ENCODE assay signal across 9 mouse cellular contexts in the genomic region with DNA sequence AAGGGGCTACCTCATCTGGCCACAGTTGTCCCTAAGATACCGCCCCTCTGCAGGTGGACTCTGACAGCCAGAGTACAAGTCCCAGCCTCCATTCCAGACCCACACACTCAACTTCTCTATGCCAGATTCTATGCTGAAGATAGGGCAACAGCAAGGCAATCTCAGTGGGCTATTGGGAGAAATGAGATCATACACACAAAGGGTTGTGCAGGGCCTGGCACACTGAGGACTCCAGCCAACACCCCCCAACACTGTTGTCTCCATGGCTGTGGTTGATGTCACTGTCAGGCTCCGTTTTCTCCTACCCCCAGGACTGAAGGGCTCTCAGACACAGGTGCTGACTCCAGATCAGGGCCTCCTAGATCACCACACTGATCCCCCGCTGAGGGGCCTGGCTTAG. TPM values are rescaled to one million over a fixed set of nuclear protein-coding genes. Genes with fewer than 3 reads are reported as not detected.
DNase-seq lines count a peak whose midpoint lies in the region; ATAC-seq and TF ChIP-seq lines count a peak whose summit lies in the region.
"Had no signal": no experiment of that assay in that cellular context is flagged by ENCODE, and none has a peak within 500 bp of the region (broad histone marks: within the 10 kb centered on the region; RNA-seq: fewer than 3 reads in every experiment).

No protein-coding gene starts in this region.

- peak overlapping the region; percentile 60 to 95 for H3K4me3 ChIP-seq in heart, embryonic 14.5 days (ENCODE audit: control insufficient read depth in 1 of 2, insufficient read depth in 1 of 2, low read depth in 1 of 2, low read length in 2 of 2)
- H3K4me3 ChIP-seq in ES-E14 (ENCODE audit: insufficient read depth in 1 of 2, low read depth in 1 of 2, low read length in 2 of 2, poor library complexity in 1 of 2, severe bottlenecking in 1 of 2): peak overlapping the region; percentile 93 to 94
- peak overlapping the region; percentile 89 for H3K4me3 ChIP-seq in forebrain, embryonic 16.5 days (replicated peaks; ENCODE audit: low read length)

- no peaks in the 10 kb centered on the region for H3K36me3 ChIP-seq in heart, embryonic 14.5 days (ENCODE audit: control insufficient read depth, insufficient read depth, low read length)
- no peaks in the 10 kb centered on the region for H3K36me3 ChIP-seq in ES-E14 (ENCODE audit: control insufficient read depth, insufficient read depth, low read length, poor library complexity, severe bottlenecking)
- H3K36me3 ChIP-seq in forebrain, embryonic 16.5 days (ENCODE audit: control insufficient read depth, insufficient read depth): no peaks in the 10 kb centered on the region

- DNase-seq in heart, adult 18-20 months: no peak
- DNase-seq in ES-E14 (ENCODE audit: low read depth, low spot score): no peak
- DNase-seq in testis, postnatal 10 days (ENCODE audit: low spot score): no peak
- DNase-seq in adrenal gland, adult 2 months: no peak
- DNase-seq in layer of hippocampus, postnatal 14 days (ENCODE audit: low spot score in 2 of 2): no peak

- peak; percentile 0; the same call in 1 of the 2 replicates for ATAC-seq in heart, embryonic 14.5 days (ENCODE audit: insufficient number of reproducible peaks, insufficient read depth, low FRiP score, low read depth)
- no peak for ATAC-seq in forebrain, embryonic 16.5 days
- peak; percentile 8; the same call in 1 of the 2 replicates for ATAC-seq in megakaryocyte-erythroid progenitor cell, adult 5-6 weeks (replicated peaks; ENCODE audit: low FRiP score, low TSS enrichment, poor library complexity, severe bottlenecking)

- H3K4me1 ChIP-seq in heart, embryonic 14.5 days (ENCODE audit: control insufficient read depth in 2 of 2, insufficient read depth in 2 of 2, low read length in 2 of 2): peaks cover 11 to 16% of the 10 kb centered on the region in 2 experiments
- H3K4me1 ChIP-seq in ES-E14 (ENCODE audit: control insufficient read depth in 2 of 2, insufficient read depth in 2 of 2, low read length in 2 of 2, poor library complexity in 1 of 2): peaks cover 0 to 13% of the 10 kb centered on the region in 2 experiments; a peak in 1 of 4 replicates
- peaks cover 41% of the 10 kb centered on the region for H3K4me1 ChIP-seq in forebrain, embryonic 16.5 days (replicated peaks; ENCODE audit: control insufficient read depth, insufficient read depth, low read length)

- 0 out of 4 replicates have a peak overlapping the region, but pooled peaks of 1 of the 2 experiments have one; percentile 53 for H3K27ac ChIP-seq in heart, embryonic 14.5 days (replicated peaks in 1 of 2; ENCODE audit: control insufficient read depth in 1 of 2, insufficient read depth in 1 of 2, low read depth in 2 of 2, low read length in 2 of 2)
- H3K27ac ChIP-seq in ES-E14 (ENCODE audit: insufficient read depth, low read depth, low read length, poor library complexity, severe bottlenecking): no peak overlapping the region
- no peak overlapping the region for H3K27ac ChIP-seq in forebrain, embryonic 16.5 days (ENCODE audit: low read length)

- H3K9ac ChIP-seq in heart, embryonic 14.5 days (ENCODE audit: low read length): peak overlapping the region; percentile 96
- peak overlapping the region; percentile 91 for H3K9ac ChIP-seq in ES-E14 (ENCODE audit: insufficient read depth, low read depth, low read length, poor library complexity, severe bottlenecking)
- H3K9ac ChIP-seq in forebrain, embryonic 16.5 days (replicated peaks; ENCODE audit: low read depth, low read length): peak overlapping the region; percentile 91

- in situ Hi-C loops in ES-E14 (cut with MboI; ENCODE audit: low sequenced_read_pairs in 2 of 2, unreplicated experiment in 2 of 2): no loop called here

- H3K27me3 ChIP-seq in heart, embryonic 14.5 days (ENCODE audit: control insufficient read depth, insufficient read depth, low read length): no peaks in the 10 kb centered on the region
- no peaks in the 10 kb centered on the region for H3K27me3 ChIP-seq in forebrain, embryonic 16.5 days (replicated peaks; ENCODE audit: control insufficient read depth, insufficient read depth, low read length)

- H3K4me2 ChIP-seq in heart, embryonic 14.5 days (ENCODE audit: low read length): peak overlapping the region; percentile 87
- peak overlapping the region; percentile 69 for H3K4me2 ChIP-seq in forebrain, embryonic 16.5 days (ENCODE audit: low read length)

- no peaks in the 10 kb centered on the region for H3K9me3 ChIP-seq in heart, embryonic 14.5 days (ENCODE audit: control insufficient read depth, low read length)
- H3K9me3 ChIP-seq in ES-E14 (ENCODE audit: control insufficient read depth, insufficient read depth, low read depth, low read length): no peaks in the 10 kb centered on the region
- H3K9me3 ChIP-seq in forebrain, embryonic 16.5 days (ENCODE audit: control insufficient read depth, low read length): no peaks in the 10 kb centered on the region

- 26% methylated on average over 3 of the region's 3 CpGs for WGBS in heart, embryonic 14.5 days
- WGBS in forebrain, embryonic 16.5 days: 25% methylated on average over 3 of the region's 3 CpGs

TF ChIP-seq in ES-E14, 5 proteins besides CTCF, POLR2A, EP300 and RAD21:
- TF ChIP-seq ZC3H11A (IDR thresholded peaks at IDR 0.05; ENCODE audit: borderline replicate concordance, low read depth, low read length) (no peak), HCFC1 (IDR thresholded peaks at IDR 0.05; ENCODE audit: borderline replicate concordance, insufficient read depth, low read length) (no peak), CHD2 (IDR thresholded peaks at IDR 0.05; ENCODE audit: low read depth, low read length) (no peak), MAFK (IDR thresholded peaks at IDR 0.05; ENCODE audit: insufficient read depth, low read depth, low read length) (no peak), ZNF384 (IDR thresholded peaks at IDR 0.05; ENCODE audit: low read depth, low read length) (no peak)

RNA-seq across cellular contexts. Expression of gene Sbf1, which starts 1.0 kb away (rescaled TPM):
- polyA plus RNA-seq in heart, embryonic 14.5 days (2014; fragmentation: Nextera tagmentation; extraction: Ambion mirVana): 38.2 and 45.1 TPM in 2 replicates
- 10 to 100 TPM; 57.6 to 57.8 TPM for total RNA-seq in heart, adult 18-20 months (2021)
- total RNA-seq in ES-E14 (2012; rRNA removed): 134 and 169 TPM in 2 replicates
- polyA plus RNA-seq in forebrain, embryonic 16.5 days (2015; fragmentation: Nextera tagmentation; extraction: Ambion mirVana): 81.8 and 97.2 TPM in 2 replicates
- 161 and 193 TPM in 2 replicates for total RNA-seq in megakaryocyte-erythroid progenitor cell, adult 5-6 weeks (2014; fragmentation: Nextera tagmentation)
- total RNA-seq in megakaryocyte-erythroid progenitor cell, adult 5-6 weeks (2017): 34.6 and 83.9 TPM in 2 replicates
- 10 to 100 TPM; 75.8 to 80.8 TPM for total RNA-seq in adrenal gland, adult 2 months (2021)
- 171 and 187 TPM in 2 replicates for polyA plus RNA-seq in adrenal gland, adult 2 months (2012; rRNA removed)
- total RNA-seq in layer of hippocampus, postnatal 14 days (2021): 100 to 1,000 TPM; 248 to 274 TPM

RNA-seq across cellular contexts. Expression of gene Adm2, which starts 8.4 kb away (rescaled TPM):
- 0.20 and 0.40 TPM in 2 replicates for polyA plus RNA-seq in heart, embryonic 14.5 days (2014; fragmentation: Nextera tagmentation; extraction: Ambion mirVana)
- not detected for total RNA-seq in heart, adult 18-20 months (2021)
- 4.6 and 7.8 TPM in 2 replicates for total RNA-seq in ES-E14 (2012; rRNA removed)
- not detected in 2 replicates for polyA plus RNA-seq in forebrain, embryonic 16.5 days (2015; fragmentation: Nextera tagmentation; extraction: Ambion mirVana)
- not detected in 2 replicates for total RNA-seq in megakaryocyte-erythroid progenitor cell, adult 5-6 weeks (2014; fragmentation: Nextera tagmentation)
- total RNA-seq in megakaryocyte-erythroid progenitor cell, adult 5-6 weeks (2017): not detected in 2 replicates
- not detected for total RNA-seq in adrenal gland, adult 2 months (2021)
- 0.17 TPM in 1 of 2 replicates, not detected in the other for polyA plus RNA-seq in adrenal gland, adult 2 months (2012; rRNA removed)
- not detected for total RNA-seq in layer of hippocampus, postnatal 14 days (2021)

RNA-seq across cellular contexts. Expression of gene Miox, which starts 20.1 kb away (rescaled TPM):
- polyA plus RNA-seq in heart, embryonic 14.5 days (2014; fragmentation: Nextera tagmentation; extraction: Ambion mirVana): not detected in 2 replicates
- total RNA-seq in heart, adult 18-20 months (2021): not detected
- total RNA-seq in ES-E14 (2012; rRNA removed): 0.54 TPM in 1 of 2 replicates, not detected in the other
- not detected in 2 replicates for polyA plus RNA-seq in forebrain, embryonic 16.5 days (2015; fragmentation: Nextera tagmentation; extraction: Ambion mirVana)
- total RNA-seq in megakaryocyte-erythroid progenitor cell, adult 5-6 weeks (2014; fragmentation: Nextera tagmentation): not detected in 2 replicates
- total RNA-seq in megakaryocyte-erythroid progenitor cell, adult 5-6 weeks (2017): not detected in 2 replicates
- not detected for total RNA-seq in adrenal gland, adult 2 months (2021)
- 0.21 and 0.92 TPM in 2 replicates for polyA plus RNA-seq in adrenal gland, adult 2 months (2012; rRNA removed)
- total RNA-seq in layer of hippocampus, postnatal 14 days (2021): not detected
- polyA plus RNA-seq: gonadal fat pad, adult 2 months had no signal

RNA-seq across cellular contexts. Expression of gene Lmf2, which starts 41.4 kb away (rescaled TPM):
- 33.5 and 36.2 TPM in 2 replicates for polyA plus RNA-seq in heart, embryonic 14.5 days (2014; fragmentation: Nextera tagmentation; extraction: Ambion mirVana)
- 10 to 100 TPM; 25.8 to 26.1 TPM for total RNA-seq in heart, adult 18-20 months (2021)
- 44.8 and 45.3 TPM in 2 replicates for total RNA-seq in ES-E14 (2012; rRNA removed)
- polyA plus RNA-seq in forebrain, embryonic 16.5 days (2015; fragmentation: Nextera tagmentation; extraction: Ambion mirVana): 29.5 and 32.3 TPM in 2 replicates
- total RNA-seq in megakaryocyte-erythroid progenitor cell, adult 5-6 weeks (2014; fragmentation: Nextera tagmentation): 30.5 and 38.1 TPM in 2 replicates
- 6.5 and 8.2 TPM in 2 replicates for total RNA-seq in megakaryocyte-erythroid progenitor cell, adult 5-6 weeks (2017)
- 10 to 100 TPM; 37.1 to 40.2 TPM for total RNA-seq in adrenal gland, adult 2 months (2021)
- 58.0 and 63.1 TPM in 2 replicates for polyA plus RNA-seq in adrenal gland, adult 2 months (2012; rRNA removed)
- total RNA-seq in layer of hippocampus, postnatal 14 days (2021): 10 to 100 TPM; 22.8 to 24.2 TPM

RNA-seq across cellular contexts. Expression of gene Ncaph2, which starts 41.4 kb away (rescaled TPM):
- polyA plus RNA-seq in heart, embryonic 14.5 days (2014; fragmentation: Nextera tagmentation; extraction: Ambion mirVana): 95.0 and 97.6 TPM in 2 replicates
- total RNA-seq in heart, adult 18-20 months (2021): 10 to 100 TPM; 50.7 to 62.9 TPM
- 205 and 274 TPM in 2 replicates for total RNA-seq in ES-E14 (2012; rRNA removed)
- polyA plus RNA-seq in forebrain, embryonic 16.5 days (2015; fragmentation: Nextera tagmentation; extraction: Ambion mirVana): 138 and 140 TPM in 2 replicates
- total RNA-seq in megakaryocyte-erythroid progenitor cell, adult 5-6 weeks (2014; fragmentation: Nextera tagmentation): 144 and 155 TPM in 2 replicates
- total RNA-seq in megakaryocyte-erythroid progenitor cell, adult 5-6 weeks (2017): 88.3 and 91.2 TPM in 2 replicates
- total RNA-seq in adrenal gland, adult 2 months (2021): 10 to 100 TPM; 61.7 to 74.8 TPM
- polyA plus RNA-seq in adrenal gland, adult 2 months (2012; rRNA removed): 101 and 102 TPM in 2 replicates
- total RNA-seq in layer of hippocampus, postnatal 14 days (2021): 10 to 100 TPM; 75.5 to 79.0 TPM
